Mouse (Mus musculus): Measurements from ENCODE around the gene Gja4.

Gja4 gene

GRCm38 (mm10) chr4:127324296-127324695 lies 10.5 kb upstream of the Gja4 start:
- in situ Hi-C loops (cut with MboI) = no loop called here

DNA sequence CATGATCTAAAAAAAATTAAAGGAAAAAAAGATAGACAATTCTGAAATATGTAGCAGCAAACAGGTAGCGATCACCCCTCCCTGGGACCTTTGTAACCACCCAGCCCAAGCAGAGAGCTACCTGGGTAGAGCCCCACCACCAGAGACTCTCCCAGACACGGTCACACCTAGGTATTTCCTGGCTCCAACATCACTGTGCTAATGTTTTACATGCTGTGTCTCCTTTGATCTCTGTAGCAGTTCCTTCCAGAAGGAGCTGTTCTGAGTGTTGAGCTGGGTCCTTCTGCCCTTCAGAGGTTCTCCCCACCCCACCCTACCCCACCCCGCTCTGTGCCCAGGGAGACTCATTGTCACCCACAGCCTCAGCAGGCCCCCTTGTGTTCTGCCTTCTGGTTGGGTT lies 9.8 kb upstream of the Gja4 start:
- in situ Hi-C loops (cut with MboI) = no loop called here

- in situ Hi-C loops (cut with MboI) = no loop called here
These were observed 5.8 kb upstream of the Gja4 start for GRCm38 (mm10) chr4:127319613-127320012.

DNA sequence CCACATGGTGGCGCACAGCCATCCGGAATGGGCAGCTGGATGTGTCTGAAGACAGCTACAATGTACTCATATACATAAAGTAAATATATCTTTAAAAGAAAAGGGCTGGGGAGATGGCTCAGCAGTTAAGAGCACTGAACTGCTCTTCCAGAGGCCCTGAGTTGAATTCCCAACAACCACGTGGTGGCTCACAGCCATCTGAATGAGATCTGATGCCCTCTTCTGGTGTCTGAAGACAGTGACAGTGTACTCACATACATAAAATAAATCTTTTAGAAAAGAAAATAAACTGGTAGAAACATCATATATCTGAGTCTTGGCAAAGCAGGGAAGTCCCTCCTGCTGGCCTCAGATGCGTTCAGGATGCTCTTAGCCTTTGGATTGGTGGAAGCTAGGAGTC lies 3.3 kb upstream of the Gja4 start:
- in situ Hi-C loops (cut with MboI) = no loop called here

DNA sequence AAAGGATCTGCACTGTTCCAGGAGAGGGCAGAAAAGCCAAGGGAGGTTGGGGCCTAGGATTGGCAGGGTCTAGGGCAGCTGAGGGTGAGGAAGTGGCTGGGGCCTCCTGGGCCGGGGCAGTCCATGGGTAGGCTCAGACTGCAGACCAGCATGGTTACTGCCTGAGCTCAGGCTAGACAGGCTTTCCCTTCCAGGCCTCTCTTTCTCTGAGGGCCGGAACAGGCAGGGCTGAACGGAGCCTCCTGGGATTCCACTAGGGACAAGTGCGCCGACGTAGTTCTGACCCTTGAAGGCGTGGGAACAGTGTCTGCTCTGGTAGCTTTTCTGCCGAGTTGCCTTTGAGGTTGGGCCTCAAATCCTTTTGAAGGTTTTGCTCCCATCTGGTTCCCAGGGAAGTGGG lies 1.9 kb upstream of the Gja4 start:
- in situ Hi-C loops (cut with MboI) = no loop called here

DNA sequence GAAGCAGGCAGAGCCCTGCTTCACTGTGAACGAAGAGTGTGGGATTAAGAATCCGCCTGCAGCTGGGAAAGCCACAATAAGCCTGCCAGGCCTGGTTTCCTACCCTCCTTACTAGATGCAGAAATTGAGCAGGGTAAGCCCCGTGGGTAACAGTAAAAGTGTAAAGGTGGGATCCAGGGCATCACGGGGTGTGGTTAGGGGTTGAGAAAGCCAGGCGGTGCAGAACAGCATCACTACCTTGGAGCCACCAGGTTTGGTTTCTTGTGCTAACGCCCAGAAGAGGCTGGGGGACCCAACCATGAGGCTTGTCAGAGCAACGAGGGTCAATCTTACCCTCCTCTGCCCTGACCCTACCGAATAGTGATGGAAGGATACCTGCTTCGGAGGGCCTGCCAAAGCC lies 746 bp upstream of the Gja4 start:
- in situ Hi-C loops (cut with MboI) = no loop called here

DNA sequence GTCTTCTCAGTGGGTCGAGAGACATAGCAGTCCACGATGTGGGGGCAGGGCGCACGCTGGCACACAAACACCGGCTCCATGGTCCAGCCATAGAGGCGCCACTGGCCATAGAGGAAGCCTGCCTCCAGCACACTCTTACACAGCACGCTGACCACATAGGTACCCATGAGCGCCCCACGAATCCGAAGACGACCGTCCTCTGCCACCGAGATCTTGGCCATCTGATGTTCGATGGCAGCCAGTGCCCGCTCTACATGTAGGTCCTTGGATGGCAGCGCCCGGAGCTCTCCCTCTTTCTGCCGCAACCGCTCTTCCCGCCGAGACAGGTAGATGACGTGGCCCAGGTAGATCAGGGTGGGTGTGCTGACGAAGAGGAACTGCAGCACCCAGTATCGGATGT lies 1.5 kb downstream of the Gja4 start:
- in situ Hi-C loops (cut with MboI) = no loop called here

- in situ Hi-C loops (cut with MboI) = no loop called here
These were observed 2.3 kb downstream of the Gja4 start for GRCm38 (mm10) chr4:127311561-127311960.

- in situ Hi-C loops (cut with MboI) = no loop called here
These were observed 6.9 kb downstream of the Gja4 start for GRCm38 (mm10) chr4:127306915-127307314.

GRCm38 (mm10) chr4:127303796-127304195 lies 10.0 kb downstream of the Gja4 start:
- in situ Hi-C loops (cut with MboI) = no loop called here

GRCm38 (mm10) chr4:127300503-127300902 lies 13.3 kb downstream of the Gja4 start:
- in situ Hi-C loops (cut with MboI) = no loop called here

DNA sequence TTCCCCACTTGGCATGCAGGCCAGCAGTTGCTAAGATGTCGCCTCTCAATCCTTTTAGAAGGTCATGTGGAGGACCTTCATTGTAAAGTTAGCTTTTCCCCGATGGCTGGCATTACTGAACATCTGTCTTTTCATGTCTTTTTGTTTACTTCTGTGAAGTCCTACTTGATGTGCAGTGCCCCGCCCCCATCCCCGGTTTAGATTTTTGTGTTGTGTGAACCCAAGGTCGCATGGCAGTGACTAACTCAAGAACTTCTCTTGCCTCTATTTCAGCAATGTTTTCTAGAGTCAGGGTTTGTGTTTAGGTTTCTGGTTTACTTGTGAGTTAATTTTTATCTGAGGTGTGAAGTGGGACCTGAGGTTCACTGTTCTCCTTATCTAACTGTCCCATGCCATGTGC lies 21.2 kb downstream of the Gja4 start:
- in situ Hi-C loops (cut with MboI) = no loop called here

DNA sequence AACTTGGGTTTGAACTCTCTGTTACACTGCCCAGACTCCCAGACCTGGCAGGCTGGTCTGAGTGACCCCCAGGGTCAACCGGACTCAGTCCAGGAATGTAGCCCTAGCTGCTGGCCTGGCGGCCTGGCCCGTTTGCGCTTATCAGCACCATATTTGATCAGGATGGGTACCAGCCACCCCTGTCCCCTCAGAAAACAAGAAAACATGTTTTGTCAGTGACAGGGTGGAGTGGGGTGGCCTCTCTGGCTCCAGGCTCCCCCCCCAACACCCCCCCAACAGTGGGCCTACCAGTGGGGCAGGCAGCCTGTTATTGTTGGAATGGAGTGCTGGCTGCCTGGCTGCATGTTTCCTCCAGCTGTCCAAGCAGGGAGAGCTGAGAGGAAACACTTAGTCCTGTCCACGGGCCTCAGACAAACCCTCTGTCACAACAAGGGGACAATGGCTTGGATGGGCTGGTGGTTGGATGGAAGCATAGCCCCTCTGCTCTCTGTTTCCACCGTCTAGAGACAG lies 24.7 kb downstream of the Gja4 start:
- in situ Hi-C loops (cut with MboI) = no loop called here

- in situ Hi-C loops (cut with MboI) = no loop called here
These were observed 26.9 kb downstream of the Gja4 start for GRCm38 (mm10) chr4:127286907-127287306.

- in situ Hi-C loops (cut with MboI) = no loop called here
These were observed 34.6 kb downstream of the Gja4 start for GRCm38 (mm10) chr4:127279241-127279640.

GRCm38 (mm10) chr4:127278451-127279001 lies 35.3 kb downstream of the Gja4 start:
- in situ Hi-C loops (cut with MboI) = no loop called here

- in situ Hi-C loops (cut with MboI) = no loop called here
These were observed 49.7 kb downstream of the Gja4 start for GRCm38 (mm10) chr4:127264183-127264554.

DNA sequence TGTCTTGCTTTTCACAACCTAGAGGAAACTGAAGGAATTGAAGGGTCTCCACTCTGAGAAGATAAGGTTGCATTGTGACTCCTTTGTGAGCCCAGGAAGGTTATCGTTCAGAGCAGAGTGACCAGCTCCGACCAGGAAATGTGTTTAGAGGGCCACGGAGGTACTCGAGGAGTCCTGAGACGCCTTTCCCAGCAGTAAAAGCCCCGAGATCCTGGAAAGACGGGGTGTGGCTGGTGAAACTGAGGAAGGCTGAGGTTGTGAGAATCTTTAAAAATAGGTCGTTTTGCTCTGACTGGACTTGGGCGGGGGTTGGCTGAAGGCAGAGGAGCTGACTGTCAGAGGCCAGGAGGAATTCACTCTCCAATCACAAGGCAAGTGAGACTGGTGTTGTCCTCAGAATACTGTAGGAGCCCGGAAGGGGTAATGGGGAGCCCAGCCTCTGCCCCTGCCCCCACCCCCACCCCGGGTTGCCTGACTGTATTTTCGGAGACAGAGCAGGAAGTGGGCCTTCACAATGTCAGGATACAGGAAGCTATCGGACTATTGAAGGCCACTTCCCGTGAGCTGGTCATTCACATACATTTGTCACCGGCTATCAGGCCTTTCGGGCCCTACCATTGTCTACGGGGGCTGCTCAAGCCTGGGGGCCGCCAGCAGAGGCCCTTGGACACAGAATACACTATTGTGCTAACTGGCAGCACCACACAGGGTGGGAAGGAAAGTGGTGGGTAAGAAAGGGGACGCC lies 50.2 kb downstream of the Gja4 start:
- in situ Hi-C loops (cut with MboI) = no loop called here

- in situ Hi-C loops (cut with MboI) = no loop called here
These were observed 52.2 kb downstream of the Gja4 start for GRCm38 (mm10) chr4:127261601-127262000.
